Mouse (Mus musculus) cerebellum, adult 2 months (tissue): Measurements from ENCODE around the gene Chil1.

ENCODE experiments used
- CTCF ChIP-seq: fragments of 200-500 bp; IDR thresholded peaks from 2 replicates; pipeline ENCODE4 v1.5.1; 2011; ENCODE audit warnings: low read depth, mild to moderate bottlenecking, control low read depth, low read length, moderate library complexity, borderline replicate concordance; ENCODE audit not compliant: insufficient read depth
- POLR2A ChIP-seq: fragments of 200-500 bp; IDR thresholded peaks from 2 replicates; pipeline ENCODE4 v1.6.1; 2011; ENCODE audit warnings: low read length, control low read depth, borderline replicate concordance; ENCODE audit not compliant: insufficient read depth

DNA sequence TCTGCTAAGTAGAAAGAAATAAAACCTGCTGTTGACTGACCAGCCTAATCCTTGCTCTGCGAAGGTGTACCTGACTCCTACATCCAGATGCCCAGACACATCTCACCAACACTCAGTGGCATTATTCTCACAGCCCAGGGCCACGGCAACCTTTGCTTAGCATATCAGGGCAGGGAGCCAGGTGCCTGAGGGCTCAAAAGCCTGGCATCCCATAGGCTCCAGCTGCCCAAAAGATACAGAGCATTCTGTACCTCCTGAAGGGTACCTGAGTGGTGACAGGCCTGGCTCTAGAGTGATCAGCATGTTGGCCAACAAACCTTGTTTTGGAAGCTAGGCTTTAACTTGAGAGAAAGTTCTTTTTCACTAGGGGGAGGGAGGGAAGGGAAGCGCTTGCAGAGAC is 49.3 kb downstream of the Chil1 start:
- TF ChIP-seq CTCF: no peak
- TF ChIP-seq POLR2A: no peak
